Mouse (Mus musculus): ENCODE results near the gene Serinc5. TPM values are rescaled to one million over a fixed set of nuclear protein-coding genes. Genes with fewer than 3 reads are reported as not detected.

Serinc5 gene
- polyA plus RNA-seq, 1 experiment from 2014 or later, result 5.8 TPM

- WGBS (ENCODE audit: missing documents), result 92% methylated on average over 5 of the region's 5 CpGs
- Histone ChIP-seq H3K4me3 (ENCODE audit: inconsistent target) (no peak overlapping the region), H3K36me3 (ENCODE audit: inconsistent target) (no peaks in the 10 kb centered on the region), H3K27ac (no peak overlapping the region), H3K79me2 (ENCODE audit: inconsistent target) (no peaks in the 10 kb centered on the region)
Measured at GRCm38 (mm10) chr13:92696491-92696939, 85.6 kb downstream of the Serinc5 start.

GRCm38 (mm10) chr13:92697141-92697540 is 86.2 kb downstream of the Serinc5 start:
- Histone ChIP-seq H3K4me3 (ENCODE audit: inconsistent target) (no peak overlapping the region), H3K79me2 (ENCODE audit: inconsistent target) (no peaks in the 10 kb centered on the region), H3K27ac (no peak overlapping the region), H3K36me3 (ENCODE audit: inconsistent target) (no peaks in the 10 kb centered on the region)
- 81% methylated on average over 4 of the region's 4 CpGs for WGBS (ENCODE audit: missing documents)

- H3K27ac ChIP-seq, result no peak overlapping the region
- H3K4me3 ChIP-seq (ENCODE audit: inconsistent target), result no peak overlapping the region
- WGBS (ENCODE audit: missing documents), result 93% methylated on average over 9 of the region's 9 CpGs
- H3K79me2 ChIP-seq (ENCODE audit: inconsistent target), result no peaks in the 10 kb centered on the region
- no peaks in the 10 kb centered on the region for H3K36me3 ChIP-seq (ENCODE audit: inconsistent target)
Measured at GRCm38 (mm10) chr13:92698781-92699180, 87.9 kb downstream of the Serinc5 start.

- Histone ChIP-seq H3K4me3 (ENCODE audit: inconsistent target) (no peak overlapping the region), H3K36me3 (ENCODE audit: inconsistent target) (no peaks in the 10 kb centered on the region), H3K79me2 (ENCODE audit: inconsistent target) (no peaks in the 10 kb centered on the region), H3K27ac (no peak overlapping the region)
- WGBS (ENCODE audit: missing documents), result 97% methylated on average over 6 of the region's 6 CpGs
Measured at GRCm38 (mm10) chr13:92699395-92699794, 88.5 kb downstream of the Serinc5 start.

- Histone ChIP-seq H3K4me3 (ENCODE audit: inconsistent target) (no peak overlapping the region), H3K27ac (no peak overlapping the region), H3K79me2 (ENCODE audit: inconsistent target) (no peaks in the 10 kb centered on the region), H3K36me3 (ENCODE audit: inconsistent target) (no peaks in the 10 kb centered on the region)
- WGBS (ENCODE audit: missing documents), result 93% methylated on average over 5 of the region's 5 CpGs
Measured at GRCm38 (mm10) chr13:92702035-92702434, 91.1 kb downstream of the Serinc5 start.

- 92% methylated on average over 8 of the region's 8 CpGs for WGBS (ENCODE audit: missing documents)
- Histone ChIP-seq H3K79me2 (ENCODE audit: inconsistent target) (no peaks in the 10 kb centered on the region), H3K4me3 (ENCODE audit: inconsistent target) (no peak overlapping the region), H3K36me3 (ENCODE audit: inconsistent target) (no peaks in the 10 kb centered on the region), H3K27ac (no peak overlapping the region)
Measured at GRCm38 (mm10) chr13:92703241-92704027, 92.5 kb downstream of the Serinc5 start.

GRCm38 (mm10) chr13:92704189-92704588 is 93.3 kb downstream of the Serinc5 start:
- 95% methylated on average over 7 of the region's 7 CpGs for WGBS (ENCODE audit: missing documents)
- Histone ChIP-seq H3K36me3 (ENCODE audit: inconsistent target) (no peaks in the 10 kb centered on the region), H3K27ac (no peak overlapping the region), H3K79me2 (ENCODE audit: inconsistent target) (no peaks in the 10 kb centered on the region), H3K4me3 (ENCODE audit: inconsistent target) (no peak overlapping the region)

- Histone ChIP-seq H3K4me3 (ENCODE audit: inconsistent target) (no peak overlapping the region), H3K36me3 (ENCODE audit: inconsistent target) (no peaks in the 10 kb centered on the region)
- 97% methylated on average over 7 of the region's 7 CpGs for WGBS (ENCODE audit: missing documents)
Measured at GRCm38 (mm10) chr13:92705016-92705535, 94.2 kb downstream of the Serinc5 start.

GRCm38 (mm10) chr13:92706342-92707061 is 95.6 kb downstream of the Serinc5 start:
- Histone ChIP-seq H3K79me2 (ENCODE audit: inconsistent target) (no peaks in the 10 kb centered on the region), H3K36me3 (ENCODE audit: inconsistent target) (no peaks in the 10 kb centered on the region), H3K4me3 (ENCODE audit: inconsistent target) (no peak overlapping the region), H3K27ac (no peak overlapping the region)
- 96% methylated on average over 9 of the region's 9 CpGs for WGBS (ENCODE audit: missing documents)

More at GRCm38 (mm10) chr13:92705016-92705535, 94.2 kb downstream of the Serinc5 start:
- Histone ChIP-seq H3K27ac (no peak overlapping the region), H3K79me2 (ENCODE audit: inconsistent target) (no peaks in the 10 kb centered on the region)

GRCm38 (mm10) chr13:92707941-92708340 is 97.0 kb downstream of the Serinc5 start:
- WGBS (ENCODE audit: missing documents), result 84% methylated on average over 2 of the region's 2 CpGs
- no peaks in the 10 kb centered on the region for H3K36me3 ChIP-seq (ENCODE audit: inconsistent target)

GRCm38 (mm10) chr13:92708466-92708865 is 97.6 kb downstream of the Serinc5 start:
- H3K79me2 ChIP-seq (ENCODE audit: inconsistent target), result no peaks in the 10 kb centered on the region
- WGBS (ENCODE audit: missing documents), result 94% methylated on average over 1 of the region's 1 CpGs
- no peak overlapping the region for H3K4me3 ChIP-seq (ENCODE audit: inconsistent target)
- H3K36me3 ChIP-seq (ENCODE audit: inconsistent target), result no peaks in the 10 kb centered on the region
- no peak overlapping the region for H3K27ac ChIP-seq

More at GRCm38 (mm10) chr13:92707941-92708340, 97.0 kb downstream of the Serinc5 start:
- no peaks in the 10 kb centered on the region for H3K79me2 ChIP-seq (ENCODE audit: inconsistent target)
- no peak overlapping the region for H3K27ac ChIP-seq
- no peak overlapping the region for H3K4me3 ChIP-seq (ENCODE audit: inconsistent target)

- Histone ChIP-seq H3K79me2 (ENCODE audit: inconsistent target) (no peaks in the 10 kb centered on the region), H3K36me3 (ENCODE audit: inconsistent target) (no peaks in the 10 kb centered on the region), H3K4me3 (ENCODE audit: inconsistent target) (no peak overlapping the region), H3K27ac (no peak overlapping the region)
- 100% methylated on average over 3 of the region's 3 CpGs for WGBS (ENCODE audit: missing documents)
Measured at GRCm38 (mm10) chr13:92709535-92709934, 98.6 kb downstream of the Serinc5 start.

GRCm38 (mm10) chr13:92710361-92710760 is 99.5 kb downstream of the Serinc5 start:
- H3K4me3 ChIP-seq (ENCODE audit: inconsistent target), result no peak overlapping the region
- 100% methylated on average over 1 of the region's 1 CpGs for WGBS (ENCODE audit: missing documents)
- H3K36me3 ChIP-seq (ENCODE audit: inconsistent target), result no peaks in the 10 kb centered on the region
- H3K27ac ChIP-seq, result no peak overlapping the region
- no peaks in the 10 kb centered on the region for H3K79me2 ChIP-seq (ENCODE audit: inconsistent target)

- Histone ChIP-seq H3K79me2 (ENCODE audit: inconsistent target) (no peaks in the 10 kb centered on the region), H3K36me3 (ENCODE audit: inconsistent target) (no peaks in the 10 kb centered on the region), H3K4me3 (ENCODE audit: inconsistent target) (no peak overlapping the region), H3K27ac (no peak overlapping the region)
- 82% methylated on average over 1 of the region's 1 CpGs for WGBS (ENCODE audit: missing documents)
Measured at GRCm38 (mm10) chr13:92711821-92712220, 100.9 kb downstream of the Serinc5 start.

GRCm38 (mm10) chr13:92712619-92713018 is 101.7 kb downstream of the Serinc5 start:
- WGBS (ENCODE audit: missing documents), result 86% methylated on average over 4 of the region's 4 CpGs
- Histone ChIP-seq H3K79me2 (ENCODE audit: inconsistent target) (no peaks in the 10 kb centered on the region), H3K36me3 (ENCODE audit: inconsistent target) (no peaks in the 10 kb centered on the region), H3K4me3 (ENCODE audit: inconsistent target) (no peak overlapping the region), H3K27ac (no peak overlapping the region)
